Mouse (Mus musculus) G1E-ER4 (cell line): Measurements from ENCODE around the gene Arvcf. TPM values are rescaled to one million over a fixed set of nuclear protein-coding genes. Genes with fewer than 3 reads are reported as not detected.

ENCODE experiments used
- GATA1 ChIP-seq: IDR thresholded peaks from one replicate; pipeline ENCODE4 v1.8.0; 2012; ENCODE audit warnings: low read length, inconsistent platforms
- polyA plus RNA-seq: library from polyadenylated mRNA; stranded (reverse); fragments of >175 nt; gene quantifications from 2 replicates; pipeline ENCODE4 v1.2.3, GENCODE M21; 2012

The Arvcf gene
- polyA plus RNA-seq, 1 experiment, result 49.1 TPM

DNA sequence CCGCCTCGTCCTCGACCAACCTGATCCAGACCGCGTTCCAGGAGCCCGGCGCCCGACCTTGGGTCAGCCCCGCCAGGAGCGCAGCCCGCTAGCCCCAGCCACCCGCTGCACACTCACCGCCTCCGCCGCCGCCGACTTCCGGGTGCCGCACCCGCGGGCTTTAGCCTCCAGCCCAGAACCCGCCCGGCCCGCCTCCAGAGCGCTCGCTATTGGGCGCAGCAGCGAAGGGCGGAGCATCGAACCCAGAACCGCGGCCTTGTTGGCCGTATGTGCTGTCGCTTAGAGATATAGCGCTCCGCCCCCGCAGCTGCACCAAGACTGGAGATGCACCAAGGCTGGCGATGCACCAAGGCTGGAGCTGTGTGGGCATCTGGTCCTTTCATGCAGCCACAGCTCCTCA, 4.2 kb upstream of the Arvcf start:
- no peak for TF ChIP-seq GATA1

DNA sequence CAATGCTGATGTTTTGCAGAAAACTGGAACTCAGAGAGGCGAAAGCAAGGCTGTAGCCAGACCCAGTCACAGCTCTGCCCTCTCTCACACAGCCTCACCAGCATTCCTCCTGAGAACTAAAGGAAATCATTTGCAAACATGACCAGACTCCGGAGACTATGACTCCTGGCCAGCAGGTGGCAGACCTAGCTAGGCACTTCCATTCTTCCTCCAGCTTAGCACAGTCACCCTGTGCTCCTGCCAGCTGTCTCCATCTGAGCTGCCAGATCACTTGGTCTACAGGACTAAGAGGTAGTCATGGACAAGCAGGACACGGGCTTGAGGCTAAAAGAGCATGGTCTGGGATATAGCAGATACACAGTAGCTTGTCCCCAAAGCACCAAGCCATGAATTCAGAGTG, 2.7 kb upstream of the Arvcf start:
- no peak for TF ChIP-seq GATA1

DNA sequence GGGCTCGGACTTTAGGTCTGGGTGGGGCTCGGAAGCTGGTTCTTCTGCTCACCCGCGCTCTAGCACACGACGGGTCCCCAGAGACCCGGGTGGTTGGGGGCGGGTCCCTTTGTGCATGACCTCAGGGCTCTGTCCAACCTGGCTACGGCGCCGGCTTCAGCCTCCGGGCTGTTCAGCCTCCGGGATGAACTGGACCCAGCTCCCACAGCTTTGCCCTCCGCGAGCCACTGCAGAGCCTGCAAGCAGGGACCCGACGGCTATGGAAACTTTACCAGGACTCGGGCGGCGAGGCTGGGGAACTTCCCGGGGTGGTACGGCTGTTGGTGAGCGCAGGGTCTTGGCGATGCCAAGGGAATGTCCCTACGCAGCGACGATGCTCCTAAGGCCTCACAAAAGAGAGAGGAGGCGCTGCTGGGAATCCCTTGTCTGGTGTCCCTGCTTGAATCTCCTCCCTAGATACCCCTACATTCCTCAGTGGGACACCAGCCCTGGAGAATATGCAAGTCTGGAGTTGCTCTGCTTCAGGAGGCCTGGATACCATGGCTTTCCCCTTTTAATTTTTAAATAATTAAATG, 706 bp downstream of the Arvcf start:
- no peak for TF ChIP-seq GATA1

DNA sequence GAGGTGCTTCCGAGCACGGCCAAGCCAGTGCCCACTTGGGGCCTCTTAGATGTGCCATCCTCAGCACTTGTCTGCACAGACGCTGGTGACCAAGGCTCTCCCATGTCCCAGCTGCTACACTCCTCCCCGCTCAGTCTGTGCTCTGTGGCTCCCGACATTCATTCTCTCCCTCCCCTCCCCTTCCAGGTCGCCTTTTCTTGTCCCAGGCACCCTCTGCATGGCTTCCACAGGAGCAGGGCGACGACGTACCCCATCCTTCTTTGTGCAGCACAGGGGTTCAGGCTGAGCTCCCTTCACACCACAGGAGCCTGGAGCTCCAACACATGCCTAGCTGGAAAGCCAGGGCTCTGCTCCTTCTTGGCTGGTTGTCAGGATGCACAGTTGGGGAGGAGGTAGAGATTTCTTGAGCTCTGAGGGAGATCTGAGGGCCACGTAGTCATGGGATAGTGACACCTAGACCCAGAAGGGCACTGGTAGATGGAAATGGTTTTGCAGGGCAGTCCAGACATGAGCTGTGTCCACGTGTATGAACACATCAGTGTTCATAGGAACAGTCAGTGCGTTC, 1.9 kb downstream of the Arvcf start:
- TF ChIP-seq GATA1, result no peak

DNA sequence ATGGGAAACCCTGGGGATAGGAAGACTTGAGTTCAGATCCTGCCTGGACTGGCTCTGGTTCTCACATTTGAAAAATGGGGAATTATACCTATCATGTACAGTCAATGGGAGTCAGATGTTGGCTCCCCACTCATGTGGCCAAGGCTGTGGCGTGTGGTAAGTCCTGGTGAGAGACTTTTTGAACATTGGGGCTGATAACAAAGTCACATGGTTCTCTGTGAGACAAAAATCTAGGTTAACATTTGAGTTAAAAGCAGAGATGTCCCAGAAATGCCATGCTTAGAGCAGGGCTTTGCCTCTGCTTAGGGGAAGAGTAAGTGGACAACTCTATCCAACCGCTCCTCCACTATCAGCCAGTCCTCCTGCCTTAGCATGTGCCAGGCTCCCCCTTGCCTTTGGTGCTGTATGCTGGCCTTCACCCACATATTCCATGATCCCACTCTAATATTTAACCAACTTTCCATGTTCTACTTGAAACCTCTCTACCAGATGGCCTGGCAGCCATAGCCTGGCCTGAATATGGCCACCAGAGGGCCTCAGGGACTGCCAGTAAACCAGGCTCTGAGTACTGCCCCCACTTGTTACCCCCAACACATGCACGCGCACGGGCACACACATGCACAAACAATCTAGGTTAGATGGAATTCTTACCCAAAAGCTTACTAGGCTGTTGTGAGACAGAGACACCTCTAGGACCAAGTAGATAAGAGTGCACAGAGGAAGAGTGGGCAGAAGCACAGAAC, 3.5 kb downstream of the Arvcf start:
- no peak for TF ChIP-seq GATA1

GRCm38 (mm10) chr16:18353106-18353505, 5.1 kb downstream of the Arvcf start:
- no peak for TF ChIP-seq GATA1

DNA sequence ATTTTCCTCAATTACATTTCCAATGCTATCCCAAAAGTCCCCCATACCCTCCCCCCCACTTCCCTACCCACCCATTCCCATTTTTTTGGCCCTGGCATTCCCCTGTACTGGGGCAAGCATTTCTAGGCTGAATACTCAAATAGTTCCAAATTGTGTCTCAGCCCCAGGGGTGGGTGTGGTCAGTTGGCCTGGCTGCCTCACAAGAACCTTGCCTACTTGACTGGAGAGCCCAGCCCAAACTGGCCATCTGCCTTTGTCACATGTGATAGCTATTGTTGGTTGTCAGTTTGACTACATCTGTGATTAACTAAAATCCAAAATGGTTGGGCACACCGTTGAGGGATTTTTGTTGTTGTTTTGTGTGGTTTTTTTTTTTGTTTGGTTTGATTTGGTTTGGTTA, 9.0 kb downstream of the Arvcf start:
- TF ChIP-seq GATA1, result no peak

DNA sequence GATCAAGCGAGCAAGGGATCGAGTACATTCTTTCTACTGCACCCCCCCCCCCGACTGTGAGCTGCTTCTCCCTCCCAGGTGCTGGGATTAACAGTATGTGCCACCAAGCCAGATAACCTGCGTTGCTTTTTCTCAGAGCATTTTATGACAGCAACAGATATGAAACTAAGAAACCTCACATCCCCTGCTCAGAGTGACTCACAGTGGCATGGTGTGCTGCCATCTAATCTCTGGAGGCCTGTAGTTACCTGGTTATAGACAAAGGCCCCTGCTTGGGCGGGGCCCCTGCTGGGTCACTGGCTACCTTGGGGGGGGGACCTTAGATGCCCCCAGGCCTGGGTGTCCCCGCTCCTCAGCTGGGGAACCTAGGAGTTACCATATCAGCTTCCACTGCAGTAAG, 10.0 kb downstream of the Arvcf start:
- TF ChIP-seq GATA1, result no peak

- no peak for TF ChIP-seq GATA1
These were observed 12.3 kb downstream of the Arvcf start for GRCm38 (mm10) chr16:18360151-18360805.

DNA sequence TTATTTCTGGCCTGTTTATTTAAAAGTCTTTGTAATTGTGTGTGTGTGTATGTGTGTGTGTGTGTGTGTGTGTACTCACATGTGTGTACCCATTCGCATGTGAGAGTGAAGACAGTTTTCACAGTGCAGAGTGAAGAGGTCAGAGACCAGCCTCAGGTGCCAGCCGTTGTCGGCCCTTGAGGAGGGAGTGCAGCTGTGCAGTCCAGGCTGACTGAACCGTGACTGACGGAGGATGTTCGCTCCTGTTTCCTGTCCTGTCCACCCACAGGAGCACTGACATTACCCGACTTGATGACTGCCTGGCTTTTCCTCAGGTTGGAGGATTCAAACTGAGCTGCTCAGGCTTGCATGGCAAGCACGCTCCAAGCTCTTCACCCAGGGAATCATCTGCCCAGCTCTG, 15.0 kb downstream of the Arvcf start:
- TF ChIP-seq GATA1, result no peak

DNA sequence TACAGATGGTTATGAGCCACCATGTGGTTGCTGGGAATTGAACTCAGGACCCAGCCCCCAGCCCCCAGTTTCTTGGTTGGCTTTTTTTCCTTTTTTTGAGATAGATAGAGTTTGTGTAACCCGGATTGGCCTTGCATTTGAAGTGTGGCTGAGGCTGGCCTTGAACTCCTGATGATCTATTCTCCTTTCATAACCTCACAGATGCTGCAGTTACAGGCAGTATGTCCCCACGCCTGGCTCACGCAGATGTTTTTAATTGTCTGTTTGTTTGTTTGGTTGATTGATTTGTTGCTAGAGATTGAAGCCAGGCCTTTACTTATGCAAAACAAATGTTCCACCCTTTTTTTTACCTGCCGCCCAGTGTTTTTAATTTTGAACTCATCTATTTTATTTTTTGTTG, 18.9 kb downstream of the Arvcf start:
- TF ChIP-seq GATA1, result no peak

DNA sequence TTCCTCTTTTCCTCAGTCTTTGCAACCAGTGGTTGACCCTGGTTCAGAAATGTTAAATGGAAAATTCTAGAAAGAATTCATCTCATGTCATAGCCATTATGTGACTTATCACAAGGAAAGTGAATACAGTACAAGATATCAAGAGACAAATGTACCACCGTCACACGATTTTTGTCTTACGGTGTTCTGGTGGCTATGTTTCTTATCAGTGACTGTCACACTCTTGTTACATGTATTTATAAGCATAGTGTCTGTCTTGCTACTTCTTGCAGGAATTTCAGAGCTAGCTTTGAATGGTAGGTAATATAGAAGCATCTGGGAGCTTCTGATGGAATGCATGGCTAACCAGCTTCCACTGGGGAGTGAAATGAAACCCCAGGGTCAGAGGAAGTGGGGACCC, 22.2 kb downstream of the Arvcf start:
- TF ChIP-seq GATA1, result no peak

DNA sequence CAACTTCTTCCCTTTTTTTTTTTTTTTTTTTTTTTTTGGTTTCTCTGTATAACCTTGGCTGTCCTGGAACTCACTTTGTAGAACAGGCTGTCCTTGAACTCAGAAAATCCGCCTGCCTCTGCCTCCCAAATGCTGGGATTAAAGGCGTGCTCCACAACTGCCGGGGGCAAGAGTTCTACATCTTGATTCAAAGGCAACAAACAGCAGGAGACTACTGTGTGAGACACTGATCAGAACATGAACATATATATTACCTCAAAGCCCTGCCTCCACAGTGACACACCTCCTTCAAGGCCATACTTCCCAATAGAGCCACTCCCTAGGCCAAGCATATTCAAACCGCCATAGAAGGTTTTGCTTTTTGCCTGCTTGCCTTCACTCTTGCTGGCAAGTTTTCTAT, 25.6 kb downstream of the Arvcf start:
- TF ChIP-seq GATA1, result no peak

- TF ChIP-seq GATA1, result no peak
These were observed 28.4 kb downstream of the Arvcf start for GRCm38 (mm10) chr16:18376297-18376954.

- no peak for TF ChIP-seq GATA1
These were observed 29.2 kb downstream of the Arvcf start for GRCm38 (mm10) chr16:18377203-18377602.

- TF ChIP-seq GATA1, result no peak
These were observed 30.5 kb downstream of the Arvcf start for GRCm38 (mm10) chr16:18378489-18378888.
